Mouse (Mus musculus): ENCODE measurements around the gene Rasgrf1. TPM values are rescaled to one million over a fixed set of nuclear protein-coding genes. Genes with fewer than 3 reads are reported as not detected.
A peak's percentile ranks its signal among the peaks of the same experiment; 100 is the strongest.

Rasgrf1 gene
- polyA plus RNA-seq, 1 experiment from 2014 or later, result 1.3 TPM

GRCm38 (mm10) chr9:89948602-89949001 lies 38.9 kb downstream of the Rasgrf1 start:
- Histone ChIP-seq H3K9ac (no peak overlapping the region), H3K27ac (replicated peaks) (no peak overlapping the region), H3K27me3 (no peaks in the 10 kb centered on the region), H3K4me1 (replicated peaks) (no peaks in the 10 kb centered on the region), H3K36me3 (no peaks in the 10 kb centered on the region), H3K9me3 (no peaks in the 10 kb centered on the region), H3K4me2 (no peak overlapping the region), H3K4me3 (no peak overlapping the region)
- WGBS, result 71% methylated on average over 5 of the region's 5 CpGs
- no peak for ATAC-seq (ENCODE audit: low read depth)

DNA sequence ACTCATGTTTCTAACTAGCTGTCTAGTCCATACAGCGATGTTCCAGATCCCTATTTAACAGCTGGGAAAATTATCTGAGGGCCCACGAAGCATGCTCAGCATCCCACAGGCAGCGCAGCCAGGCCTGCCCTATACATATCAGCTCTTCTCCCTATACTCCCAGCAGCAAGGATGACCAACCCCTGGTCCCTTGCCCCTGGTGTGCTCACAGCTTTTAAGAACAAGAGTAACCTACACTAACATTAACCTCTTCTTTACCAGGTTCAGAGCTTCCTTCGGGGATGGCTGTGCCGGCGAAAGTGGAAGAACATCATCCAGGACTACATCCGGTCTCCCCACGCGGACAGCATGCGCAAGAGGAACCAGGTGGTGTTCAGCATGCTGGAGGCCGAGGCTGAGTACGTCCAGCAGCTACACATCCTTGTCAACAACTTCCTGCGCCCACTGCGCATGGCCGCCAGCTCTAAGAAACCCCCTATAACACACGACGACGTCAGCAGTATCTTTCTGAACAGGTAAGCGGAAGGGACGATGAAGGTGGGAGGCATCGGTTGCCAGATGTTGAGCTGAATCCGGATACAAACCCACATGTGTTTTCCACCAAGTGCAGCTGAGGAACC lies 44.0 kb downstream of the Rasgrf1 start:
- Histone ChIP-seq H3K27me3 (no peaks in the 10 kb centered on the region), H3K4me2 (no peak overlapping the region), H3K9ac (no peak overlapping the region), H3K4me3 (no peak overlapping the region), H3K27ac (replicated peaks) (no peak overlapping the region), H3K9me3 (no peaks in the 10 kb centered on the region), H3K36me3 (no peaks in the 10 kb centered on the region), H3K4me1 (replicated peaks) (no peaks in the 10 kb centered on the region)
- ATAC-seq (ENCODE audit: low read depth), result no peak
- 94% methylated on average over 22 of the region's 22 CpGs for WGBS

DNA sequence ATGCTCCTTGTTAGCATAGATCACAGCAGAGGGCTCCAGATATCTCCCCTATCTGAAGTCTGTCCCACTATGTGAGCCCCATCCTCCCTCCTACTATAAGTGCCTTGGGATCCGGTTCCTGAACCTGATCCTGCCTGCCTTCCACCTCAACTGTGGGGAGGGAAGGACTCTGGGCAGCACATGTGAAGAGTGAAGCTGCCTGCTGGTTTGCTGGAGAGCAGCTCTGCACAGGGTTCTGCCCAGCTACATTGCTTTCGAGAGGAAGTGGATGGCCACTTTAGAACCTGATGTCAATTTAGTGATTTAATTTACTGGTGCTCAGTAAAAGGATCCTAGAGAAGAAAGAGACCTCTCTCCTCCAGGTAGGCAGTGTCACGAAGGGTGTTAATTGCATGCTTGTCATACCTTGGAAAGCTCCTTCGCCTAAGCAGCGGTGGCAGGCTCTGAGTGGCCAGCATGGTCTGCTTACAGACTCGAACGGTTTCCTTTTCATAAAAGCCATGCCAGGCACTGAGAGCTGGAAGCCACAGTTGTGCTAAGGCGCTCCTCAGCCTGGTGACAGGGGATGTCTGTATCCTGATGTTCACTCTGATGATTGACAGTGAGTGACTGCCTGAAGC lies 45.3 kb downstream of the Rasgrf1 start:
- Histone ChIP-seq H3K27ac (replicated peaks) (no peak overlapping the region), H3K4me1 (replicated peaks) (no peaks in the 10 kb centered on the region), H3K4me3 (no peak overlapping the region), H3K4me2 (no peak overlapping the region), H3K36me3 (no peaks in the 10 kb centered on the region), H3K9me3 (no peaks in the 10 kb centered on the region), H3K9ac (no peak overlapping the region), H3K27me3 (no peaks in the 10 kb centered on the region)
- 78% methylated on average over 8 of the region's 8 CpGs for WGBS
- no peak for ATAC-seq (ENCODE audit: low read depth)

GRCm38 (mm10) chr9:89958959-89959358 lies 49.3 kb downstream of the Rasgrf1 start:
- Histone ChIP-seq H3K4me1 (replicated peaks) (no peaks in the 10 kb centered on the region), H3K36me3 (no peaks in the 10 kb centered on the region), H3K4me3 (no peak overlapping the region), H3K27ac (replicated peaks) (no peak overlapping the region), H3K27me3 (no peaks in the 10 kb centered on the region), H3K9me3 (no peaks in the 10 kb centered on the region), H3K9ac (no peak overlapping the region), H3K4me2 (no peak overlapping the region)
- 89% methylated on average over 2 of the region's 2 CpGs for WGBS
- ATAC-seq (ENCODE audit: low read depth), result no peak

DNA sequence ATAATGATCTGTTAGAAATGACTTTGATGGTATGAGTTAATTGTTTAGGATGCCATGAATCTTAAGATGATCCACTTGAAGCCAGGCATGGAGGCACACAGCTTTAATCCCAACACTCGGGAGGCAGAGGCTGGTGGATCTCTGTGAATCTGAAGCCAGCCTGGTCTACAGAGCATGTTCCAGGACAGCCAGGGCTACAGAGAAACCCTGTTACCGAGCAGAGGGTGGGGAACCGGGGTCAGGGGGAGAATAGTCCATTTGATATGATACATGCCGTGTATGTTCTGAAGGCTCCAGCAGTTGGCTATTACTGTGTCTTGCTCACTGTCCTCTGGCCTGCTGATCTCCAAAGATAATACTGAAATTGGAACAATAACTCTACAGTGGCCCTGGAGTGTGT lies 54.4 kb downstream of the Rasgrf1 start:
- no peak for ATAC-seq (ENCODE audit: low read depth)
- H3K9me3 ChIP-seq, result no peaks in the 10 kb centered on the region
- H3K27me3 ChIP-seq, result no peaks in the 10 kb centered on the region
- no peak overlapping the region for H3K4me2 ChIP-seq
- no peak overlapping the region for H3K9ac ChIP-seq
- no peak overlapping the region for H3K4me3 ChIP-seq
- no peaks in the 10 kb centered on the region for H3K36me3 ChIP-seq
- no peaks in the 10 kb centered on the region for H3K4me1 ChIP-seq (replicated peaks)
- WGBS, result 83% methylated on average over 4 of the region's 4 CpGs
- no peak overlapping the region for H3K27ac ChIP-seq (replicated peaks)

GRCm38 (mm10) chr9:89967716-89968115 lies 58.0 kb downstream of the Rasgrf1 start:
- no peak for ATAC-seq (ENCODE audit: low read depth)
- Histone ChIP-seq H3K4me1 (replicated peaks) (no peaks in the 10 kb centered on the region), H3K9ac (no peak overlapping the region), H3K9me3 (no peaks in the 10 kb centered on the region), H3K36me3 (no peaks in the 10 kb centered on the region), H3K27me3 (no peaks in the 10 kb centered on the region), H3K4me2 (no peak overlapping the region), H3K27ac (replicated peaks) (no peak overlapping the region), H3K4me3 (no peak overlapping the region)
- WGBS, result 79% methylated on average over 4 of the region's 4 CpGs

DNA sequence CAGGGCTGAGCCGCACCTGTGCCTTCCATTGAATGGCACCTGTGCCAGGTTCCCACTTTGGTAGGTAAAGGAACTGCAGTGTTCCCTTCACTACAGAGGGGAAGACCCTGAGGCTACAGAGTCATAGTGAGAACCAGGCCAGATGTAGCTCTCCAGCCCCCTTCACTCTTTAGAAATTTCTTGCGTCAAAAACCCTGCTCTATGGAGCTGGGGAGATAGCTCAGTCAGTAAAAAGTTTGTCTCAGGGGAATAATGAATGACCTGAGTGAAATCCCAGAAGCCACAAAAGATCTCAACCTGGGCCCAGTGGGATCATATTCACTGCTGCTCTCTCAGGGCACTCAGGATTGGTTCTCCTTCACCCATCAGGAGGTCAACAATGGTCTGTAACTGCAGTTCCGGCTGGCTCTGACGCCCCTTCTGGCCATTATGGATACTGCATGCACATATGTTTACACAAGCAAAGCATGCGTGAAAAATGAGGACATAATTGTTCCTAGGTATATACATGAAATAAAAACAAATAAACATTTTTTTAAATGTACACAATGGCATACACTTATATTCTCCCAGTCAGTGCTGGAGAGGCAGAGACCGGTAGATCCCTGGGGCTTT lies 59.2 kb downstream of the Rasgrf1 start:
- Histone ChIP-seq H3K27ac (replicated peaks) (no peak overlapping the region), H3K9me3 (no peaks in the 10 kb centered on the region), H3K9ac (no peak overlapping the region), H3K4me1 (replicated peaks) (no peaks in the 10 kb centered on the region), H3K4me2 (no peak overlapping the region), H3K36me3 (no peaks in the 10 kb centered on the region), H3K27me3 (no peaks in the 10 kb centered on the region), H3K4me3 (no peak overlapping the region)
- WGBS, result 81% methylated on average over 6 of the region's 6 CpGs
- ATAC-seq (ENCODE audit: low read depth), result no peak

DNA sequence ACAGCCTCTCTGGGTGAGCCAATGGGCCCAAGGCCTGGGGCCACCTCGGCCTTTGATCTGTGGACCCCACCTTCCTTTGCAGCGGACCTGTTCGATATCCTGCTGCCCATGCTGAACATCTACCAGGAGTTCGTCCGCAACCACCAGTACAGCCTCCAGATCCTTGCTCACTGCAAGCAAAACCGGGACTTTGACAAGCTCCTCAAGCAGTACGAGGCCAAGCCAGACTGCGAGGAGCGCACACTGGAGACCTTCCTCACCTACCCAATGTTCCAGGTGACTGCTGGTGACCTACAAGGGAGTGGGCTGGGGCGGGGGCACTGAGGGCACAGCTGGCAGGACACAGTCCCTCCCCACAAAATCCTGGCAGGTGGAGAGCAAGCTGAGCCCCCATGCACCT lies 60.6 kb downstream of the Rasgrf1 start:
- no peaks in the 10 kb centered on the region for H3K9me3 ChIP-seq
- H3K4me2 ChIP-seq, result no peak overlapping the region
- no peak for ATAC-seq (ENCODE audit: low read depth)
- H3K27me3 ChIP-seq, result no peaks in the 10 kb centered on the region
- 92% methylated on average over 10 of the region's 10 CpGs for WGBS
- no peaks in the 10 kb centered on the region for H3K36me3 ChIP-seq
- no peak overlapping the region for H3K9ac ChIP-seq
- H3K27ac ChIP-seq (replicated peaks), result no peak overlapping the region
- H3K4me3 ChIP-seq, result no peak overlapping the region
- no peaks in the 10 kb centered on the region for H3K4me1 ChIP-seq (replicated peaks)

- Histone ChIP-seq H3K4me1 (replicated peaks) (no peaks in the 10 kb centered on the region), H3K36me3 (no peaks in the 10 kb centered on the region), H3K27me3 (no peaks in the 10 kb centered on the region), H3K4me2 (no peak overlapping the region), H3K27ac (replicated peaks) (no peak overlapping the region), H3K4me3 (no peak overlapping the region), H3K9me3 (no peaks in the 10 kb centered on the region), H3K9ac (no peak overlapping the region)
- no peak for ATAC-seq (ENCODE audit: low read depth)
- 87% methylated on average over 11 of the region's 11 CpGs for WGBS
Measured at GRCm38 (mm10) chr9:89970886-89971486, 61.3 kb downstream of the Rasgrf1 start.

DNA sequence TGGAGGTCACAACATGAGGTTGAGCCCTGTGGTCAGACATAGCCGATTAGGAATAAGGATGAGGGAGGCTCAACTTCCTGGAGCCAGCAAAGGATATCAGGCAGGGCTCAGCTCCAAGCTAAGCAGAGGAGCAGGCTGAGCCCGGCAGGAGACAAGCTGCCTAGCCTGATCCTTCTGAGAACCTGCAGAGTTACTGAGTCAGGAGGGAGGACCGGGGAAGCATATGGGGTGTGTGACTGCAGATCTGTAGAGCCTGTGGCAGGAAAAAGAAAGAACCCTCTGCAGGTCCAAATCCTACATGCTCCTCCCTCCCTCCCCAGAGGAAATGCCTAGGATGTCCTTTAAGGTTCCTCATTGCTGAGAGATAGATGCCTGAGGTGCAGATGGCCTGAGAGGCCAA lies 62.6 kb downstream of the Rasgrf1 start:
- ATAC-seq (ENCODE audit: low read depth), result no peak
- H3K9ac ChIP-seq, result no peak overlapping the region
- H3K4me3 ChIP-seq, result no peak overlapping the region
- WGBS, result 70% methylated on average over 3 of the region's 3 CpGs
- no peak overlapping the region for H3K4me2 ChIP-seq
- H3K27ac ChIP-seq (replicated peaks), result no peak overlapping the region
- H3K4me1 ChIP-seq (replicated peaks), result no peaks in the 10 kb centered on the region
- no peaks in the 10 kb centered on the region for H3K9me3 ChIP-seq
- no peaks in the 10 kb centered on the region for H3K36me3 ChIP-seq
- H3K27me3 ChIP-seq, result no peaks in the 10 kb centered on the region

DNA sequence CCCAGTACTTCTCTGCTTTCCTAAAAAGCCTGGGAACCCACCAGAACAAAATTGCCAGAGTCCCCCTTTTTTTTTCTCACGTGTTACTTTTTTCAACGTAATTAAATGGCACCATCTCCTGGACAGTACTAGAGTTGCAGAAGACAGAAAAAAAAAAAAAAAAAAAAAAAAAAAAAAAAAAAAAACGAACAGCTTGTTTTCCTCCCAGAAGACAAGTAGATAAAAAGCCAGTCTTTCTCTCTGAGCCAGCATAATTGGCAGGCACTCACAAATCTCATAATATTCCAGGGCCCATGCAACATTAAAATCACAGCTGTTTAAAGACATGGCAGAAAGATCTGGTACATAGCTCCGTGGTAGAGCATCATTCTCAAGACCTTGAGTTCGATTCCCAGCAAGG lies 64.1 kb downstream of the Rasgrf1 start:
- Histone ChIP-seq H3K27ac (replicated peaks) (peak overlapping the region; percentile 33; the same call in 1 of the 2 replicates), H3K9me3 (no peaks in the 10 kb centered on the region)

GRCm38 (mm10) chr9:89974463-89974931 lies 64.8 kb downstream of the Rasgrf1 start:
- peak; percentile 32; the same call in 1 of the 2 replicates for ATAC-seq (ENCODE audit: low read depth)

More for the DNA sequence above, 64.1 kb downstream of the Rasgrf1 start:
- WGBS, result 32% methylated on average over 5 of the region's 5 CpGs
- Histone ChIP-seq H3K4me1 (replicated peaks) (no peaks in the 10 kb centered on the region), H3K4me2 (no peak overlapping the region), H3K4me3 (no peak overlapping the region), H3K27me3 (no peaks in the 10 kb centered on the region), H3K9ac (no peak overlapping the region), H3K36me3 (no peaks in the 10 kb centered on the region)
- ATAC-seq (ENCODE audit: low read depth), result peak; percentile 41

More at GRCm38 (mm10) chr9:89974463-89974931, 64.8 kb downstream of the Rasgrf1 start:
- Histone ChIP-seq H3K36me3 (no peaks in the 10 kb centered on the region), H3K27me3 (no peaks in the 10 kb centered on the region), H3K27ac (replicated peaks) (no peak overlapping the region), H3K4me3 (no peak overlapping the region), H3K4me2 (no peak overlapping the region), H3K9ac (no peak overlapping the region), H3K4me1 (replicated peaks) (0 out of 2 replicates have a peak, but pooled peaks cover 4% of the 10 kb centered on the region), H3K9me3 (no peaks in the 10 kb centered on the region)
- WGBS, result 80% methylated on average over 10 of the region's 10 CpGs

All from neural tube, embryonic 13.5 days (tissue).